Mouse (Mus musculus) lung, adult 2 months (tissue): Measurements from ENCODE around the gene Coq10a.

Experiments used
- CTCF ChIP-seq: fragments of 200-500 bp; IDR thresholded peaks from 2 replicates; pipeline ENCODE4 v1.5.1; 2011; ENCODE audit warnings: mild to moderate bottlenecking, low read length, control low read depth; ENCODE audit not compliant: insufficient read depth
- POLR2A ChIP-seq: fragments of 200-500 bp; IDR thresholded peaks from 2 replicates; pipeline ENCODE4 v1.6.1; 2011; ENCODE audit warnings: low read depth, mild to moderate bottlenecking, control low read depth, low read length, borderline replicate concordance; ENCODE audit errors: extremely low read depth

- TF ChIP-seq CTCF, result no peak
- TF ChIP-seq POLR2A, result no peak
Measured at GRCm38 (mm10) chr10:128336195-128336594, 32.6 kb downstream of the Coq10a start.
